Mouse (Mus musculus): ENCODE measurements at regions not wholly inside any gene's neighbourhood (a gene's known extent, or its start where the extent isn't known, plus 50 kb on each side); places are given as distances from the start of the nearest gene placed in this dataset.
"Not testable (repeated sequence)": the region's sequence is repeated elsewhere in the genome, so short reads cannot be mapped to it uniquely, and the experiment has no call there.

DNA sequence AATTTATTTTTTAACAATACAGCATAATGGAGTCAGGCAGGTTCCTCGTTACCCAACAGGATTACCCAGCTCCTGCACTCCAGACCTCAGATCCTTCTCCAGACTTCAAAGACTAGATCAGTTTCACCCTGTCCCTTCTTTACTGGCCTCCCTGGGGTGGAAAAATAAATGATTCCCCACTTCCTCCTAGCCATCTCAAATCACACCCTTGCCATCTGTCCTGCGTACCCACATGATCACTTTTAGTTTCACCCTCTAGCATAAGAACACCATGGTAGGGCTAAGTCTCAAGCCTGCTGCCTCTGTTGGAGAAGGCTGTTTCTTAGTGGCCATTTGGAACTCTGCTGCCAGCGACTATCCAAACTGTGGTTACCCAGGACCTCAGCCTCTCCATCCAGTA is 222.0 kb downstream of the Plxna1 start:
- no peak for DNase-seq (ENCODE audit: low spot score in 2 of 2)

DNA sequence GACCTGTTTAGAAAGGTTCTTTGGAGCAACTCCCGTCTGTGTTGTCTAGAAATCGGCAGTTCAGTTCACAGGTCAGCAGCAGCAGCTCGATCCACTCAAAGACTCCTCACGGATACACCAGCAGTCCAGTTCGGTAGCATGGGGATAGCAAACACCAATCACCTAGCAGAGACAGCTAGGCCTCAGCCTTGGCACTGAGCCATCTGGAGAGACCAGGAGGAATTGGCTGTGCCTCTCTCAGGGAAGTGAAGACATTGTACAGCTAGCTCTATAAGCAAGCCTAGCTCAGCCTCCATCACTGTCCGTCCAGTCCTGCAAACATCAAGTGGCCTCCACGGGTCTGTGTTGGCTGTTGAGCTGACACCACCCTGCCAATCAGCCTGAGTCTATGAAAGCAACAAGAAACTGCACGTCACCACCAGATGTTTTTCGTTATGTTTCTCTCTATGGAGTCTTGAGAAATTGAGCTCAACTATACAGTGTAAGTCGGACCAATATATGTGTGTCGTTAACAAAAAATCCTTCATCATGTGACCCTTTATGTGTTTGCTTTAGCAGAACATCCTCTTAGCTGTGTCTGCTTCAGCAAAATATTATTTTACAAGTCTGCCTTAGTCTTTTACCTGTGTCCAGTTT is 209.3 kb downstream of the Plxna1 start:
- no peak for DNase-seq (ENCODE audit: low spot score in 2 of 2)

DNA sequence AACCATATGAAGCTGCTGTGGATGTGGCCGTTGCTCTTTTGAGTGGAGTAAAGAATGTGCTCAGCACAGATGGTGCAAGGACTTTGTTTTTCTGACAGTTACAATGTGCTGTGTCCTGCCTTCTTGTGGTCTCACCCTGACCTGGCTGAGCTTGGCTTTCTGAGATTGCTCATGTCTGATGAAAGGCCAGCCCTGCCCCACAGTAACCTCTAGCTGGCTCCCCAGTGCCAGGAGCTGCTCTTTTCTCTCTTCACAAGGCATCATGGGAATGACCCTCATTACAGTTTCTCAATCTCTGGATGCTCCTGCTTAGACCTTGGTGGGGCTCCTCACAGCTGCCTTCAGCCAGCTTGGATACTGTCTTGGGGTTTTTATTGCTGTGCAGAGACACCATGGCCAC is 204.9 kb downstream of the Plxna1 start:
- no peak for DNase-seq (ENCODE audit: low spot score in 2 of 2)

DNA sequence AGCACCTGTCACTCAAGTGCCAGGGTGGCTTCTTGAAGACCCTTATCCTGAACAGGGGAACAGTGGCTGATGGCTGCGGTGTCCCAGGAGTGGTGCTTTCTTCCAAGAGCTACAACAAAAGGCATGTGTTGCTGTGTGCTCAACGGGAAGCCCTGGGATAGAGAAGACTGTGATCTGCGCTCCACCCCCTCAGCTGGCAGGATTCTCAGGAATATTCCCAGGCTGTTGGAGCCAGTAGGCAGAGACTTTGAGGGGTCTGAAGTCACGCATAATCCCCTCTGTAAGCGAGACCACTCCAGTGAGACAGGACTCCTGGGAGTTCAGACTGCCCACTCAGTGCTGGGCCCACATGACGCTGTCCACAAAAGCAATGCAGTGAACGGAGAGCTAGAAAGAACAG is 202.4 kb downstream of the Plxna1 start:
- no peak for DNase-seq (ENCODE audit: low spot score in 2 of 2)

DNA sequence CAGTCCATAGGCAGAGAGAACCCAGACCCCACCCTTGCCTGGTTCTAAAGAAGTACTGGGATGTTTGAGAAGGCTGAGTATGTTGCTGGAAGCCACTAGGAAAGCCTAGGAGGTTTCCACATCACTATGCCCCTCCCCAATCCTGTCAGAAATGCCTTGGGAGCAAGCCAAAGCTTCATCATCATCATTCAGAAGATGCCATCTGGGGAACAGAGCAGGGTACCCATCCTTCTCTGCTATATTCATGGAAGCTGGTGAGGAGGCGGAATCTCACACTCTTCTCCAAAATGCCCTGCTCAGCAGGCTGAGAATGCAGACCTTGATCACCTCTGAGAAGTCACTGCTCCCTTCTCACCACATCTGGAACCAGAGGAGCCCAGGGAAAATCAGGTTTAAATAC is 200.7 kb downstream of the Plxna1 start:
- no peak for DNase-seq (ENCODE audit: low spot score in 2 of 2)

DNA sequence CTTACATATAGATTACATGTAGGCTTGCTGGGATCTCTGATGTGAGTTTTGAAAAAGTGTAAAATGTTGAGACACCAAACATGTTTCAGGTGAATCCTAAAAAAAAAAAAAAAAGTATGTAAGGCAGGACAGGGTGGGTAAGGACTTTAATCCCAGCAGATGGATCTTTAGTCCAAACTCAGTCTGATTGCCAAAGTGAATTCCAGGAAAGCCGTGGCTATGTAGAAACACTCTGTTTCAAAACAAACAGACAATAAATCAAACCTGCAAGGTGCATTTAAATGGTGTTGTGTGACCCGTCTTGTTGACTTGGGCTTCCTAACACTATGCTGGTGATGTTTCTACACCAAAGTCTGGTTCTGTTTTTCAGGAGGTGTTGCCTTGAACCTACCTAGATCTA is 192.9 kb downstream of the Plxna1 start:
- no peak for DNase-seq (ENCODE audit: low spot score in 2 of 2)

DNA sequence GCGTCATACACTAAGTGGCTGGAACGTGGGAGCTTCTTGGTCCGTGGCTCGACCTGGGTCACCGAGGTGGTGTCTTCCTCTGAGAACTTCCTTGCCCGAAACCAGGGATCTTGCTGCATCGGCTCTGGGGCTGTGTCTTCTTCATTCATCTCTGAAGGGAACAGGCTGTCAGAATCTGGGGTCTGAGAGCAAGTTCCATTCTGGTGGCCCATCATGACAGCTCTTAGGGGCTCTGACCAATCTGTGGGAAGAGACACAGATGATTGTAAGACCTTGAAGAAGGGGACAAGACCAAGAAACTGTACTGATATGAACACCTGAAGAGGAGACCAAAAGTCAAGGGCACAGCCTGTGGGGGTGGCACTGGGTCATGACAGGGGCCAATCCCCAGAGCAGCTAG is 177.5 kb downstream of the Plxna1 start:
- not testable (repeated sequence) for DNase-seq (ENCODE audit: low spot score in 2 of 2)

DNA sequence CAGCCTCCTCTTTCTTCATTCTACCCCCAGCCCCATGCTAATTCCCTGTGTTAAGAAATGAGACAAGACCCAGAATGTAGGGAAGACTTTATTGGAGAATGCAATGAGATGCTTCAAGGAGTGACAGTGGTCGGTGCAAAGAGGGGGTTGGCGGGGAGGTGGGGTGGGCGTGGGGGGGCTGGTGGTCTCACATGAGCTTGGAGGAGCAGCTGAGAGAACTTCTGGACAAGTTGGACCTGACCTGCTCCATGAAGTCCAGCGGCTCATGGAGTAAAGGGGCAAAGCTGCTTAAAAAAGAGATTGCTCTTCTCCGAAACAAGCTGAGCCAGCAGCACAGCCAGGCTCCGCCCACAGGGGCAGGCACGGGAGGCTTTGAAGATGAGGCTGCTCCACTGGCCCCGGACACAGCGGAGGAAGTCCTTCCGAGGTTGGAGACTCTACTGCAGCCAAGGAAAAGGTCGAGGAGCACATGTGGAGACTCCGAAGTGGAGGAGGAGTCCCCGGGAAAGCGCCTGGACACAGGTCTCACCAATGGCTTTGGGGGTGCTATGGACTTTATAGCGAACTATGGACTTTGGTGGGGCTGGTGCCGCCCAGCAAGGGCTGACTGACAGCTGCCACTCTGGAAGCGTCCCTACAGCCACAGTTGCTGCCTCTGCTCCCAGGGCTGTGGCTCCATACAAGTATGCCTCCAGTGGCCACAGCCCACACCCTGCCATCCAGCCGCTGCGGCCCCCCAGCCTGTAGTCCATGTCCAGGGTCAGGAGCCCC is 161.7 kb downstream of the Plxna1 start:
- not testable (repeated sequence) for DNase-seq (ENCODE audit: low spot score in 2 of 2)

DNA sequence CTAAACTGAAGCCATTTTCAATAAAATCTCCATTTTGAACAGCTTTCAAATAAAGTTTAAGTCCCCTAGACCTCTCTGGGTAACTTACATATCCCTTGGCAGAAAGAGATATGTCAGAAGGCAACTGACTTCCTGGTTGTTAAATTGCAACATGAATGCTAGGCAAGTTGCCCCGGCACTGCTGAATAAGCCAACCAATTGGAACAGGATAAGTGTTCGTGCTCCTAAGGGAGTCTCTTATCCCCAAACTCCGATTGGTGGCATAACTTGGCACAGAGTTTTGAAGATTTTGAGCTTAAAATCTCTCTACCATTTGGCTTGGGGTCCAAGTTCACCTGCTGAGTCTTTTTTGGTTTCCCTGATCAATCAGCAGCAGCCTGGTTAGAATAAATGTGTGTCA is 147.4 kb downstream of the Plxna1 start:
- no peak for DNase-seq (ENCODE audit: low spot score in 2 of 2)

DNA sequence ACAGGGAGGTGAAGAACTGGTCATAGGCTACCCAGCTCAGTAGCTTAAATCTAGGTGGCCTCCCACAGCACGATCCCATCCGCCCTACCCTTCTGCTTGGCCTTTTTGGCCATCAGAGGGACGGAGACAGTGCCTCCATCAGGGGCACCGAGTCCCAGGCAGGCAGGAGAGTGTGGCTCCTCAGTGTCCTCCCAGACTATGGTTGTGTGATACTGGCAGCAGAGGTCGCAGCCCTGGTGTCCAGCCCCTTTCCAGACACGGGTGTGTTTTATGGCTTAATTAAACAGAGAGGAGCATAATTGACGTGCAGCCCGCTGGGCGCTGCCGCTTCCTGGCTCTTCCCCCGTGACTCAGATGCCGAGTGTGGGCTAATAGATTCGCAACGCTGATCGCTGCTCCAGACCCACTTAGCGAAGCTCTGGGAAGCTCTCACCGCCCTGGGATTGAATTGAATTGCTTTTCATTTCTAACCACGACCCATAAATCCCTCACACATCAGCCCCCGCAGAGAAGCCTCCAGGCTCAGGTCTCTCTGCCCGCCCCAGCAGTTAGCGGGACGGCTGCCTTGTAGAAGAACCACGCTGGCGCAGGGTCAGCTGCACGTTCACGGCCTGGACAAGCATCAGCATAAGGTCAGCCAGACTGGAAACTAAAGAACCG is 126.9 kb downstream of the Plxna1 start:
- no peak for DNase-seq (ENCODE audit: low spot score in 2 of 2)

DNA sequence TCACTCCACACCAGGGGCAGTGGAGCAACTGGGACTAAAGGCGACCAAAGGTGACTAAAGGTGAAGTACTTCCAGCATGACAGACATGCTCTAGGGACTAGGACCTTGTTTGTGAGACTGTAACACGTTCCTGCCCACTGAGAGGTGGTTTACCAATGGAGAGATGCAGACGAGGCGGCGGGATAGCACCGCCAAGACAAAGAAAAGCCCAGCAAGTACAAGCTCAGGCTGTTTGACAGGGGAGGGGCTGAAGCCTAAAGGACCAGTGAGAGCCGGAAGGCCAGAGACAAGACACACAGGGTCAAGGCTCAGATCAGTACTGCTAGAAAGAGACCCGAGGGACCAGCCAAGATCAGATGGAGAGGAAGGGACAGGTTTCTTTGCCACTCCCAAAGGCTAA is 126.2 kb downstream of the Plxna1 start:
- no peak for DNase-seq (ENCODE audit: low spot score in 2 of 2)

DNA sequence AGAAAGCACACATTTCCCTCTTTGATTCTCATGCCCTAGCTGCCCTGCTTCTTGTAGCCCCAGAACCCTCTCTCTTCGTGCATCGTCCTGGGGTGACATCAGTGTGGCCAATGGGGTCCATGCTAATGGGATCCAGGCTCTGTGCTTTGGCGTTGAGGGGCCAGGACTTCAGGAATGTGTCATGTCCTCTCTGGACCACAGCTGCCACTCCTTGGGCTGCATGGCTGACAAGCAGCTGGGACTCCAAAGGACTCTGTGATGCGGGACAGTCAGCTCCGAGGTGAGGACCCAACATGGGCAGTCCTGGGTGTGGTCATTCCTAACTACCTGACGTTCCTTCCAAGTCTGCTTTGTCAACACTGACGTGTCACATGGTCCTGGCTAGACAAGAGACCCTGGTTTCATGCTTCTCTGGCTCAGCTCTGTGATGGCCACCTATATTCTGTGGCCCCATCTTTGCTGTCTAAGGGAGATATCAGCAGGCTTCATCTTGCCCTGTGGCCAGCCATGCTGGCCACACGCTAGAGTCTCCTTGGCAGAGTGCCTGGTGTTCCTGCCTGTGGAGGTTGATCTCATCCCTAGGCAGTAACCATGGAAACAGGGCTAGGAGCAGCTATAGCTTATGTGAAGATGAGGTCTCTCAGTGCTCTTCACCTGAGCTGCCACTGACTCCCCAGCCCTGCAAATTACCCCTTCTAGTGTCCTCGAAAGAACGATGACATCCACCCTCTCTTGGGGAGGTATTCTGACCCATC is 125.4 kb downstream of the Plxna1 start:
- no peak for DNase-seq (ENCODE audit: low spot score in 2 of 2)

DNA sequence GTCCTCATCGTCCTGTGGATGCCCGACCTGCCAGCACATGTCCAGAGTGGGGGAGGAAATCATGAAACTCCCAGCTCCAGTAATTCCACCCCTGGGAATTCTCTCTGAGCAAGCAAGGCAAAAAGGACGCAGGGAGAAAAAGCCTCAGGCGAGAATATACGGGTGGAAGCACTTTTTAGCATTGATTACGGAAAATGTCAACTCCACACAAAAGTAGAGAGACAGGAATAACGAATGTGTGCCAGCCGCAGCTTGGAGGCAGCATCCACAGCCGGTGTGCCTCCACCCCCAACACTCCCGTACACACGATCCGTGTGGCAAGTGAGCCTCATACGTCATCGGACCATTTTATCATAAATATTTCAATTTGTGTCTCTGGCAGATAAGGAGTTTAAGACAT is 123.5 kb downstream of the Plxna1 start:
- no peak for DNase-seq (ENCODE audit: low spot score in 2 of 2)

DNA sequence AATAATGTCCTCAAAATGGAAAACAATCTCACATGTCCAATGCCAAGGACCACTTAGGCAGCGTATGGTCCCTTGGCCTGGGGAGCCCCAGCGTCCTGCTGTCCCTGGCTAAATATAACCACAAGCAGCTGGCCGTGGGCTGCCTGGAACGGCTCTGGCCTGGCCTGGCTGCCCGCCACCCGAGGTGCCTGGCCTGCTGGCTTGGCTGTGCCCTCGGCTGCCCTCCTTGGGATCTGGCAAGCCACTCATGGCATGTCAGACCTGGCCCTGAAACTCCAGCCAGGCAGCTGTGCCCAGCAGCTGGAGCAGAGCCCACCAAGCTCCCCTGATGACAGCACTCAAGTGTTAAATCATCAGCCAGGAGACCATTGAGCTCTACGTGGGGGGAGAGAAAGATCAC is 122.9 kb downstream of the Plxna1 start:
- DNase-seq (ENCODE audit: low spot score in 2 of 2) = no peak

DNA sequence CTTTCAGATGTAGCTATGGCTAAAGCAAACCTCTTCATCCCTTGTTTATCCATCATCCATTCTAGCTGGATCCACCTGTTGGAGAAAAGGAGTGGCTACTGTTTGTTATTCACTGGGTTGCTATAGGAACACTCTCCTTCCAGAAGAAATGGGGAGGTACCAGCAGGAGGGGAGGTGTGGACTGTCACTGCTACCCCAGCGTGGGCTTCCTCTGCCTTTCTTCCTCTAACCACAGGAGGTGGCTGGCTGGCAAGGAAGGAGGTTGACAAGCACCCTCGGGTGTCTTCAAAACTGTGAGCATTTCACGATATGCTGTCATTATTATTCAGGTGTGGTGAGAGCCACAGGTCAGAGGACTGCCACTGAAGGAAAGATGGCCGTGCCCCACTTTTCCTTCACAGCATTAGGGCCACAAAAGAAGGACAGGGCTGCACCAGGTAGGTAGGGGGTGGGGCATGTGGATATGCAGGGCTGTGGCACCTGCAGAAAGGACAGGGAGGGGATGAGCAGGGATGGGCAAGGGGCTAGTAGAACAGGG is 122.2 kb downstream of the Plxna1 start:
- no peak for DNase-seq (ENCODE audit: low spot score in 2 of 2)

DNA sequence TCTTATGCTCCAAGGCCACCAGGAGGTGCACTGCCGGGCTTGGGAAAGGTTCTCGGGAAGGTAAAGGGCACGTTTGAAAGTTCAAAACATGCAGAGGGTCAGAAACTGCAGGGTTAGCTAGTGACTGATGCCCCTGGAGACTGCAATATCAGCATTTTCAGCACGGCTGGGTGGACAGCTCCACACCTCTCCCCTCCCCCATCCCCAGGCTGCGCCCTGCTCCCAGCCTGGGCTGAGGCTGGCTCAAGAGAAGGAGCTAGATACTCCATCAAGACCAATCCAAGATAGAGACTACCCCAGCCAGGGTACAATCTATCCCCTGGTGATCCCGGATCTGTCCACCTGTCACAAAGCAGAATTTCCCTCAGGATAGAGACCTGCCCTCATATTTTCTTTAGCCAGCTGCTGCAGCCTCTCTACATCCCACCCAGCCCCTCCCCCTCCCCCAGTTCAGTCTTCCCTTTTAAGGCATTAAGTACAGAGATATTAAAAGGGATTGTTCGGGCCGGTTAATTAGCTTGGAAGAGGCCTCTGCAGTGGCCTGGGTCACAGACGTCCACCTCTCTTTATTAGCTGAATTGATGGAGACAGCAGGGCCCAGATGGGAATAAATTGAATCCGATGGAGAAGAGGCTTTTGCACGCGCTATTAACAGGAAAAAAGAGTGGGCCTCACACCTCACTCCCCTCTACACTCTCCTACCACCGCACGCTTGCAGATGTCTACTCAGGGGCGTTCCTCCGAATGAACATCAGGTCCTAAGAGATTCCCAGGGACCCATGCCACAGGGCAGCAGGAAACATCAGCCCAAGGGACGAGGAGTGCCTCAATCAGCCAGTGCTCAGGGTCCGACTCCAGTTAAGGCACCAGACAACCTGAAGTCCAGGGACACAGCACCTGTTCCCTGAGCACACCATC is 119.8 kb downstream of the Plxna1 start:
- no peak for DNase-seq (ENCODE audit: low spot score in 2 of 2)

DNA sequence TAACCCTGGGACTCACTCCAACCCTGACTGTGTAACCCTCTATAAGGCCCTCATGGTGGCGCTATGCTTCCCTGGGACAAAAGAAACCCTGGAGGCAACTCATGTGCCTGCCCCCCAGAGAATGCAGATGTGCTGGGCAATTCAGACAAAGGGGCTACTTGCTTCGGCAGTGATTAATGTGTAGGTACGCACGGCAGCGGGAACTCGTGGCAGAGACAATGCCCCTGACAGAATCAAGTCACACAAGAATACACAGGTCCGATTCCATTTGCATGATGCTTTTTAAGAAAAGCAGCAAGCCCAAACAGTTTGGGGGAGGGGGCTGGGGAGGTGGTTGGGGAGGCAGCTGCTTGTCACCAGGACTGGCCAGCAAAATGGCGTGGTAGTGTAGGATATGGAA is 116.9 kb downstream of the Plxna1 start:
- DNase-seq (ENCODE audit: low spot score in 2 of 2) = no peak

DNA sequence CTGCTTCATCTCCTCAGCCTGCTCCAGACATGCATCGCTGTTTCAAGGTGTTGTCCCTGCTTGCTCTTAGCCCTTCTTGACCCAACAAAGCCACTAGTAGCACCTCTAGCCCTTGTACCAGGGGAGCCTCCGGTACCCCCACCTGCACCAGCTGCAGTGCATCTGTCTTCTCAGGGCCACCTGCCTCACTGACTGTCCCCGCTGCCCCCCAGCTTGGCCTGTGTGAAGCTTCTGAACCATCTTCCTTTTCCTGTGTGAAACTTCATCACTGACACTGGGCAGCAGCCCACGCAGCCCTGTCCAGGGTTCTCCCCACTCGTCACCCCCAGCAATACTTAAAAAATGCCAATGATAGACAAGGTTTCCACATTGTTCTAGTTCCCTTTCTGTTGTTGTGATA is 116.2 kb downstream of the Plxna1 start:
- DNase-seq (ENCODE audit: low spot score in 2 of 2) = no peak

DNA sequence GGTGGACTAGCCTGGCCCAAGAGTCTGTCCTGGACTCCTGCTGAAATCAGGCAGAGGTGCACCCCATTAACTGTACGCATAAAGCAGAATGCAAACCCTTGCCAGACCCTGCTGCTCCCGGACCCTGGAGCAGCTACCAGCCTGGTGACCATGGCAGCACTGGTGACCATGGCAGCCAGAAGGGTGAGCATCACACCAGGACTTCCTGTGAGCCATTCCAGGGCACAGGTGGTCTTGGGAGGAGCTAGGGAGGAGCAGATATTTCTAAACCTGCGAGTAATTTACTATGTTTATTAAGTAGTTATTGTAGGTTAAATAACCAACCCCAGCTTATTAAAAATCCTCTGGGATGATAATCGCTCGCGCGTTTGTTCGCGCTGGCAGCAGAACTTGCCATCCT is 113.8 kb downstream of the Plxna1 start:
- no peak for DNase-seq (ENCODE audit: low spot score in 2 of 2)

DNA sequence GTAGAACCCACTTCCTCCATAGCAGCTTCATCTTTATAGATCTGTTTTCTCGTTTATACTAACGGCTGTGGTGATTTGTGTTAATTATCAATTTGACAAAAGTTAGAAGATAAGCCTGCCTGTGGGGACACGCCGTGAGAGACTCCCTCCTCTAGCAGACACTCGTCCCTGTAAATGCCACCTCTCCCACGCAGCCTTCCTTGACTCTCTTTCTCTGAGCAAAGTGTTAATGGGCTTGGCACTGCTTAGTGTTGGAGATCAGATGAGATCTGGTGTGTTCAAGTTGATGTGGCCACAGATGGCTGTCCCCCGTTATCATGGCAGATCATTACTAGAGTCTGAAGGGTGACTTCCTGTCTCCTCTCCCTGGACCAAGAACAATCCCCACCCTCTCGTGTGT is 113.1 kb downstream of the Plxna1 start:
- no peak for DNase-seq (ENCODE audit: low spot score in 2 of 2)

DNA sequence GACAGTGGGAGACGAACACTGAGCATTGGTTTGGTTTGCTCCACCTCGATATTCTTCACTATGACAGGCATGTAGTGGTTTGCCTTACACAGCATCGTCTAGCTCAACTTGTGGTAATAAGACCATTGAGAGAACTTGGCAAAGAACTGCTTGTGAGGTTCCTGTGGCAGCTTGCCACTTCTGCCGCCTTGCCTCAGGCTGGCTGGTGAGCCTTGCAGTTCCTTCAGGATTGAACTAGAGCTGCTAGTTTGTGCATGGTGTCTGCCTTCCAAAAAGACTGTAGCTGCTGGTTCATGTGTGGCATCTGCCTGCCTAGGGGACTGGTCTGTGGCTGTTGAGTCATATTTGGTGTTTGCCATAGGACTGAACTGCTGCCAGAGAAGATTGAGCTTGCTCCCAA is 110.8 kb downstream of the Plxna1 start:
- no peak for DNase-seq (ENCODE audit: low spot score in 2 of 2)

Data from thymus, postnatal 10 days (tissue).